Mouse (Mus musculus) CH12.LX (cell line): ENCODE data around the gene Vsig2. TPM values are rescaled to one million over a fixed set of nuclear protein-coding genes. Genes with fewer than 3 reads are reported as not detected.

Experiments used
- DNase-seq: peaks from one replicate; pipeline ENCODE4 v3.0.0-alpha.2; 2013; ENCODE audit errors: extremely low read depth
- H3K27ac ChIP-seq: 2 replicates; pipeline ENCODE4 v1.5.1; 2012; ENCODE audit warnings: low read depth, mild to moderate bottlenecking, control low read depth, moderate library complexity; ENCODE audit not compliant: insufficient read depth
- H3K27me3 ChIP-seq: replicated peaks from 2 replicates; pipeline ENCODE3; 2012; ENCODE audit warnings: inconsistent platforms
- H3K36me3 ChIP-seq, 2 experiments: replicated peaks in 1 of 2; 2 replicates each; pipeline versions ENCODE3 to v1.6.1; 2012; ENCODE audit warnings: inconsistent platforms in 1 of 2, low read length in 1 of 2, mild to moderate bottlenecking in 1 of 2, mixed read lengths in 1 of 2, moderate library complexity in 1 of 2; ENCODE audit not compliant: control insufficient read depth in 1 of 2, insufficient read depth in 1 of 2
- H3K4me1 ChIP-seq, 2 experiments: 2 replicates each; pipeline ENCODE4 v1.6.1; 2012; ENCODE audit warnings: inconsistent platforms in 1 of 2, moderate library complexity in 1 of 2; ENCODE audit not compliant: insufficient read depth in 2 of 2, control insufficient read depth in 1 of 2
- H3K4me2 ChIP-seq: 2 replicates; pipeline ENCODE4 v1.6.1; 2012; ENCODE audit warnings: low read depth, mild to moderate bottlenecking, control low read depth; ENCODE audit not compliant: poor library complexity, insufficient read depth, severe bottlenecking
- H3K4me3 ChIP-seq, 3 experiments: fragments of 150-350 bp in 1 of 3; sonication (generic) in 1 of 3; replicated peaks in 1 of 3; 2 replicates each; pipeline versions ENCODE3 to v1.5.1; 2011 to 2012; ENCODE audit warnings: low read depth in 2 of 3, low read length in 2 of 3, mild to moderate bottlenecking in 2 of 3, moderate library complexity in 2 of 3, control low read depth in 1 of 3, improper control_type of control experiment in 1 of 3, inconsistent platforms in 1 of 3, mixed read lengths in 1 of 3; ENCODE audit not compliant: poor library complexity in 1 of 3
- H3K79me2 ChIP-seq: replicated peaks from 2 replicates; pipeline ENCODE4 v1.6.1; 2012; ENCODE audit warnings: mild to moderate bottlenecking, moderate library complexity; ENCODE audit not compliant: control insufficient read depth, poor library complexity, insufficient read depth, severe bottlenecking; ENCODE audit errors: extremely low read depth
- H3K9ac ChIP-seq: 2 replicates; pipeline ENCODE4 v1.6.1; 2012; ENCODE audit warnings: low read depth, mild to moderate bottlenecking, control low read depth, moderate library complexity; ENCODE audit not compliant: insufficient read depth
- H3K9me3 ChIP-seq: replicated peaks from 2 replicates; pipeline ENCODE3; 2012; ENCODE audit warnings: low read length, inconsistent platforms, mixed read lengths
- E2F4 ChIP-seq: IDR thresholded peaks from 2 replicates; pipeline ENCODE4 v1.6.1; 2011; ENCODE audit warnings: low read depth, low read length, improper control_type of control experiment; ENCODE audit not compliant: insufficient replicate concordance
- EP300 ChIP-seq: IDR thresholded peaks from 2 replicates; pipeline ENCODE4 v1.6.1; 2011; ENCODE audit warnings: low read length, improper control_type of control experiment
- ETS1 ChIP-seq: conservative IDR thresholded peaks from 2 replicates; pipeline ENCODE4 v1.6.1; 2012; ENCODE audit warnings: low read depth, mild to moderate bottlenecking, inconsistent platforms, low read length, improper control_type of control experiment, moderate library complexity
- IRF4 ChIP-seq: IDR thresholded peaks from 2 replicates; pipeline ENCODE4 v1.6.1; 2014; ENCODE audit warnings: low read depth, mild to moderate bottlenecking, inconsistent platforms, low read length, improper control_type of control experiment
- JUN ChIP-seq: IDR thresholded peaks from 2 replicates; pipeline ENCODE4 v1.6.1; 2011; ENCODE audit warnings: low read depth, mild to moderate bottlenecking, low read length, improper control_type of control experiment, moderate library complexity; ENCODE audit not compliant: insufficient read depth
- MAFK ChIP-seq: IDR thresholded peaks from 2 replicates; pipeline ENCODE4 v1.6.1; 2011; ENCODE audit warnings: low read length, improper control_type of control experiment; ENCODE audit not compliant: insufficient replicate concordance
- MAX ChIP-seq: IDR thresholded peaks from 2 replicates; pipeline ENCODE4 v1.6.1; 2011; ENCODE audit warnings: low read length, improper control_type of control experiment
- MAZ ChIP-seq: IDR thresholded peaks from 2 replicates; pipeline ENCODE4 v1.6.1; 2012; ENCODE audit warnings: low read depth, mild to moderate bottlenecking, inconsistent platforms, low read length, improper control_type of control experiment, moderate library complexity
- MXI1 ChIP-seq: IDR thresholded peaks from 2 replicates; pipeline ENCODE4 v1.6.1; 2011; ENCODE audit warnings: mild to moderate bottlenecking, low read depth, low read length, improper control_type of control experiment
- NELFE ChIP-seq: IDR thresholded peaks from 2 replicates; pipeline ENCODE4 v1.6.1; 2011; ENCODE audit warnings: low read depth, low read length, improper control_type of control experiment
- NRF1 ChIP-seq: IDR thresholded peaks from 2 replicates; pipeline ENCODE4 v1.6.1; 2014; ENCODE audit warnings: low read depth, mild to moderate bottlenecking, inconsistent platforms, low read length, improper control_type of control experiment, moderate library complexity
- POLR2AphosphoS2 ChIP-seq: IDR thresholded peaks from 2 replicates; pipeline ENCODE4 v1.6.1; 2011; ENCODE audit warnings: low read depth, low read length, improper control_type of control experiment
- SIN3A ChIP-seq: IDR thresholded peaks from 2 replicates; pipeline ENCODE4 v1.6.1; 2012; ENCODE audit warnings: low read length, improper control_type of control experiment, inconsistent platforms
- SMC3 ChIP-seq: IDR thresholded peaks from 2 replicates; pipeline ENCODE4 v1.6.1; 2011; ENCODE audit warnings: low read depth, low read length, improper control_type of control experiment
- TBP ChIP-seq: conservative IDR thresholded peaks from 2 replicates; pipeline ENCODE4 v1.6.1; 2011; ENCODE audit warnings: low read depth, low read length, improper control_type of control experiment
- ZC3H11A ChIP-seq: IDR thresholded peaks from 2 replicates; pipeline ENCODE4 v1.6.1; 2012; ENCODE audit warnings: low read depth, mild to moderate bottlenecking, inconsistent platforms, low read length, improper control_type of control experiment
- ZMIZ1 ChIP-seq: IDR thresholded peaks from 2 replicates; pipeline ENCODE4 v1.6.1; 2012; ENCODE audit warnings: low read depth, mild to moderate bottlenecking, inconsistent platforms, low read length, improper control_type of control experiment
- dilution Hi-C: fragments of 300-500 bp; cut with MboI; formaldehyde crosslinking; loops from 2 replicates; pipeline ENCODE4 v1.14.3; 2020; ENCODE audit warnings: low sequenced_read_pairs; ENCODE audit not compliant: extremely low pct_unique_long_range_greater_than_20kb, extremely low pct_ligation_motif_present
- in situ Hi-C: fragments of 300-500 bp; cut with MboI; formaldehyde crosslinking; loops from 3 replicates; pipeline ENCODE4 v1.14.3; 2019; ENCODE audit warnings: low sequenced_read_pairs, low pct_ligation_motif_present, low pct_unique_long_range_greater_than_20kb, mixed read lengths
- polyA plus RNA-seq: library from polyadenylated mRNA; unstranded; fragments of >175 nt; gene quantifications from 2 replicates; pipeline ENCODE4 v1.2.1, GENCODE M21; 2012; ENCODE audit warnings: low read depth; ENCODE audit not compliant: insufficient read length
- total RNA-seq, 2 experiments: library from RNA; depleted of rRNA; stranded (reverse); fragments of 300-350 nt in 1 of 2; fragments of >200 nt in 1 of 2; gene quantifications; 2 replicates each; pipeline ENCODE4 v1.2.3; 2012 to 2014

Vsig2 gene
- total and polyA plus RNA-seq, 3 experiments = not detected

- Histone ChIP-seq H3K36me3 (no peaks in the 10 kb centered on the region), H3K4me3 (no peak overlapping the region), H3K27me3 (peaks cover 2% of the 10 kb centered on the region), H3K4me1 (0 out of 4 replicates have a peak, but pooled peaks cover 2% of the 10 kb centered on the region in 2 experiments), H3K9ac (no peak overlapping the region), H3K9me3 (peaks cover 3% of the 10 kb centered on the region), H3K4me2 (peak overlapping the region; percentile 36; the same call in 1 of the 2 replicates), H3K27ac (no peak overlapping the region), H3K79me2 (no peaks in the 10 kb centered on the region)
- TF ChIP-seq E2F4 (no peak), MAX (no peak), SMC3 (no peak), MAZ (no peak), ZC3H11A (no peak), ZMIZ1 (no peak), MAFK (no peak), TBP (no peak), JUN (no peak), NRF1 (no peak), POLR2AphosphoS2 (no peak), IRF4 (no peak), MXI1 (no peak), NELFE (no peak), EP300 (no peak), SIN3A (no peak), ETS1 (no peak)
- DNase-seq = no peak
- dilution Hi-C loops = no loop called here
- in situ Hi-C loops = no loop called here
These were observed 54.6 kb downstream of the Vsig2 start for GRCm38 (mm10) chr9:37593690-37594089.

Other genes with a start within 250 kb of the Vsig2 start
- 5.3 and 6.8 TPM in 2 replicates for gene Ccdc15, start 190.8 kb upstream of the Vsig2 start, total RNA-seq (2012; rRNA removed)
- 6.3 and 7.0 TPM in 2 replicates for gene Ccdc15, start 190.8 kb upstream of the Vsig2 start, total RNA-seq (2014; rRNA removed)
- 6.3 and 7.0 TPM in 2 replicates for gene Ccdc15, start 190.8 kb upstream of the Vsig2 start, polyA plus RNA-seq
- gene Hepacam, start 171.9 kb upstream of the Vsig2 start, total RNA-seq (2012; rRNA removed) = 0.13 TPM in 1 of 2 replicates, not detected in the other
- not detected in 2 replicates for gene Hepacam, start 171.9 kb upstream of the Vsig2 start, total RNA-seq (2014; rRNA removed)
- 0.07 TPM in 1 of 2 replicates, not detected in the other for gene Hepacam, start 171.9 kb upstream of the Vsig2 start, polyA plus RNA-seq
- gene Robo4, start 137.4 kb upstream of the Vsig2 start, total RNA-seq (2012; rRNA removed) = not detected in 2 replicates
- not detected in 2 replicates for gene Robo4, start 137.4 kb upstream of the Vsig2 start, total RNA-seq (2014; rRNA removed)
- not detected in 2 replicates for gene Robo4, start 137.4 kb upstream of the Vsig2 start, polyA plus RNA-seq
- 0.76 TPM in 2 replicates for gene Robo3, start 106.0 kb upstream of the Vsig2 start, total RNA-seq (2012; rRNA removed)
- gene Robo3, start 106.0 kb upstream of the Vsig2 start, total RNA-seq (2014; rRNA removed) = 0.42 and 0.59 TPM in 2 replicates
- 0.41 and 1.1 TPM in 2 replicates for gene Robo3, start 106.0 kb upstream of the Vsig2 start, polyA plus RNA-seq
- gene Msantd2, start 49.9 kb upstream of the Vsig2 start, total RNA-seq (2012; rRNA removed) = 14.2 and 16.8 TPM in 2 replicates
- gene Msantd2, start 49.9 kb upstream of the Vsig2 start, total RNA-seq (2014; rRNA removed) = 13.8 and 15.5 TPM in 2 replicates
- 9.5 and 11.9 TPM in 2 replicates for gene Msantd2, start 49.9 kb upstream of the Vsig2 start, polyA plus RNA-seq
- 0.08 and 0.21 TPM in 2 replicates for gene Esam, start 11.2 kb upstream of the Vsig2 start, total RNA-seq (2012; rRNA removed)
- gene Esam, start 11.2 kb upstream of the Vsig2 start, total RNA-seq (2014; rRNA removed) = 0.24 and 0.42 TPM in 2 replicates
- 0.18 and 0.37 TPM in 2 replicates for gene Esam, start 11.2 kb upstream of the Vsig2 start, polyA plus RNA-seq
- gene Nrgn, start 13.6 kb downstream of the Vsig2 start, total RNA-seq (2012; rRNA removed) = 0.42 and 0.50 TPM in 2 replicates
- gene Nrgn, start 13.6 kb downstream of the Vsig2 start, total RNA-seq (2014; rRNA removed) = not detected in 2 replicates
- 3.6 and 4.1 TPM in 2 replicates for gene Nrgn, start 13.6 kb downstream of the Vsig2 start, polyA plus RNA-seq
- 5.7 and 8.6 TPM in 2 replicates for gene Siae, start 16.4 kb downstream of the Vsig2 start, total RNA-seq (2012; rRNA removed)
- 5.9 and 6.2 TPM in 2 replicates for gene Siae, start 16.4 kb downstream of the Vsig2 start, total RNA-seq (2014; rRNA removed)
- gene Siae, start 16.4 kb downstream of the Vsig2 start, polyA plus RNA-seq = 7.4 and 7.9 TPM in 2 replicates
- gene Spa17, start 74.5 kb downstream of the Vsig2 start, total RNA-seq (2012; rRNA removed) = 0.47 and 1.3 TPM in 2 replicates
- 1.4 and 2.3 TPM in 2 replicates for gene Spa17, start 74.5 kb downstream of the Vsig2 start, total RNA-seq (2014; rRNA removed)
- gene Spa17, start 74.5 kb downstream of the Vsig2 start, polyA plus RNA-seq = 3.2 and 4.1 TPM in 2 replicates
- gene Tbrg1, start 118.1 kb downstream of the Vsig2 start, total RNA-seq (2012; rRNA removed) = 97.4 and 99.9 TPM in 2 replicates
- gene Tbrg1, start 118.1 kb downstream of the Vsig2 start, total RNA-seq (2014; rRNA removed) = 115 and 129 TPM in 2 replicates
- gene Tbrg1, start 118.1 kb downstream of the Vsig2 start, polyA plus RNA-seq = 92.4 and 103 TPM in 2 replicates
- gene Panx3, start 130.0 kb downstream of the Vsig2 start, total RNA-seq (2012; rRNA removed) = not detected in 2 replicates
- gene Panx3, start 130.0 kb downstream of the Vsig2 start, total RNA-seq (2014; rRNA removed) = not detected in 2 replicates
- gene Panx3, start 130.0 kb downstream of the Vsig2 start, polyA plus RNA-seq = not detected in 2 replicates
- not detected in 2 replicates for gene Olfr160, start 177.0 kb downstream of the Vsig2 start, total RNA-seq (2012; rRNA removed)
- gene Olfr160, start 177.0 kb downstream of the Vsig2 start, total RNA-seq (2014; rRNA removed) = not detected in 2 replicates
- not detected in 2 replicates for gene Olfr160, start 177.0 kb downstream of the Vsig2 start, polyA plus RNA-seq
- gene Olfr874, start 205.9 kb downstream of the Vsig2 start, total RNA-seq (2012; rRNA removed) = not detected in 2 replicates
- not detected in 2 replicates for gene Olfr874, start 205.9 kb downstream of the Vsig2 start, total RNA-seq (2014; rRNA removed)
- gene Olfr874, start 205.9 kb downstream of the Vsig2 start, polyA plus RNA-seq = not detected in 2 replicates
- gene Olfr875, start 232.6 kb downstream of the Vsig2 start, total RNA-seq (2012; rRNA removed) = not detected in 2 replicates
- gene Olfr875, start 232.6 kb downstream of the Vsig2 start, total RNA-seq (2014; rRNA removed) = not detected in 2 replicates
- gene Olfr875, start 232.6 kb downstream of the Vsig2 start, polyA plus RNA-seq = not detected in 2 replicates